Mouse (Mus musculus): Measurements from ENCODE around the gene Slc4a2.

Gene Slc4a2

DNA sequence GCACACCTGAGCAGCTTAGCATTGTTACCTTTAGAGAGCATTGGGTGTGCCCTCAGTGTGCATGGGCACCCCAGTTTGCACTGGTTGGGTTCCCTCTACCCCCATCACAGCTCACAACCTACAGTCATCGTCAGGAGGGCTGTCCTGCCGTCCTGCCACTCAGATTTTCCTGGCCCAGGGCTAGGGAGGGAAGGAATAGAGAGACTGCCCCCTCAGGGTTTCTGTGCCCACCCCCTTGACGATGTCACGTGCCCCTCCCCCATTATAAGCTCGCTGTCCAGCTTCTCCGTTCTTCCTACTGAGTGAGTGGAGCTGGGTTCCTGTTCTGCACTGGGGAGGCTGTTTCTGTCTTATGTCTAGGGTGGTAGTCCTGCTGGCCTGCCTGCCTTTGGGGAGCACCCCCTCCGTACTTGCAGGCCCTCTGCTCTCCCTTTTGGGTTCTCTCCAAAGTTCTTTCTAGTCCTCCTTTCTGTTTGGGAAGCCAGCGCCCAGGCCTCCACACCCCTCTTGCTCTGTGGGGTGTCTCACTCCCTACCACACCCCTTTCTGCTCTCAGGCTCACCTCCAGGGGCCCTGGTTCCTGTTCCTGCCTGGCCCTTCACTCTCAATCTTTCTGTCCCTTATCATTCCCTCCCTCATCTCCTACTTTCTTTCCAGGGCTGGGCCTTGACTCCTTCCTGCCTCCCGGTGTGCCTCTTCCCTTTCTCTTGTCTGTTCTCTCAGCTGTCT is 3.1 kb downstream of the Slc4a2 start:
- no peak for DNase-seq (ENCODE audit: low spot score in 2 of 2)

DNA sequence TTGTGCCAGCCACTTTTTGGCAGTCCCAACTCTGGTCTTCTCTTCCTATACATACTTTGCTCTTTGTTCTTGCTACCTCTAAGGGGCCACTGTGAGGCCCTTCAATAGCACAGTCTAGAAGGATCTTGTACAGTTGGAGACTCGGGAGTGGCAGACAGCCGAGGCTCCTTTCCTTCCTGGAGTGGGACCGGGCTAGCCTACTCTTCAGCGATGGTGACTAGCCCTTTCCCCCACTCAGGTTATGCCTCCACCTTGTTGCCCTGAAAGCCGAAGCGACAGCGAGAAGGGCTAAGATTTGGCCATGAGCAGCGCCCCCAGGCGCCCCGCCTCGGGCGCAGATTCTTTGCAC is 3.6 kb downstream of the Slc4a2 start:
- no peak for DNase-seq (ENCODE audit: low spot score in 2 of 2)

DNA sequence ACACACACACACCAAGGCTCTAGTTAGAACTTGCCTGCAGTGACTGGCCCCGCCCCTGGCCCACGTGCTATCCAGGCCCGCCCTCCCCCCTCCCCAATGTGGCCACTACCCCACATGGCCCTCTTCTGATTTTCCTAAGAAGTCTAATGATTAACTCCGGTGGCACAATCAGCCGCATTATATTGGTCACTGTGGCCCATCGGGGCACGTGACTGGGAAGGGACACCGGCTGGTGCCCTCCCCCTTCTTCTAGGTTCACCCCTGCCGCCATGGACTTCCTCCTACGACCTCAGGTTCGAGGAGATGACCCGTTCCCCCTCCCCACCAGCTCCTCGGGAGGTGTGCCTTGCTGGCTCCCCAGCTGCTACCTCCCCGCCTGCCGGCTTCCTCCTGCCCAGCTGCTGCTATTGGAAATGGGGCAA is 4.4 kb downstream of the Slc4a2 start:
- no peak for DNase-seq (ENCODE audit: low spot score in 2 of 2)

DNA sequence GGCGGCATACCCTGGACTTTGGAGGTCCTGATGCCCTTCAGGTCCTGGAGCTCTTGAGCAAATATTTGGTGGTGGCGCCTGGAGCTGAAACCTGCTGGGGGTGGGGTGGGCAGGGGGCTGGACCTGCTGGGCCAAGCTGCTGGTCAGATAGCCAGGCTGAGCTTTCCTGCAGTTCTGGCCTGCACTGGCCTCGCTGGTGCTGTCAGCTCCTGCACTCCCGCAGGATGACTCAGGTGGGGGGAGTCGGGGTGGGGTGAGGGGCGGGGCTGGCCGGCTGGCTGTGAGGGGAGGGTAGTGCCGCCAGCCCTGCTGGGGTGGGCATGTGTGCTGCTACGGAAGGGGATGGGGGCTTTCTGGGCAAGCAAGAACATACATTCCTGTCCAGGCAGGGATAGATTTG is 5.0 kb downstream of the Slc4a2 start:
- no peak for DNase-seq (ENCODE audit: low spot score in 2 of 2)

DNA sequence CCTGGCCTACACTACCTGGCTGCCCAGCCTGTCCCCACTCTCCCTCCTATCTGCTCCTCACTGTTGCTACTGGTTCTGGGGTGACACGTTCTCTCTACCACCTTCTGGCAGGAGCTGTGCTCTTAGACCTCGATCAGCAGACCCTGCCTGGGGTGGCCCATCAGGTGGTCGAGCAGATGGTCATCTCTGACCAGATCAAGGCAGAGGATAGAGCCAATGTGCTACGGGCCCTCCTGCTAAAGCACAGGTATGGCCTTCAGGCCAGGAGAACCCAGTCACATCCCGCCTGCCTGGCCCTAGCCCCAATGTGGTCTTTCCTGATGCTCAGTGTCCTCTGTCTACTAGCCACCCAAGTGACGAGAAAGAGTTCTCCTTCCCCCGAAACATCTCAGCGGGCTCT is 10.4 kb downstream of the Slc4a2 start:
- no peak for DNase-seq (ENCODE audit: low spot score in 2 of 2)

DNA sequence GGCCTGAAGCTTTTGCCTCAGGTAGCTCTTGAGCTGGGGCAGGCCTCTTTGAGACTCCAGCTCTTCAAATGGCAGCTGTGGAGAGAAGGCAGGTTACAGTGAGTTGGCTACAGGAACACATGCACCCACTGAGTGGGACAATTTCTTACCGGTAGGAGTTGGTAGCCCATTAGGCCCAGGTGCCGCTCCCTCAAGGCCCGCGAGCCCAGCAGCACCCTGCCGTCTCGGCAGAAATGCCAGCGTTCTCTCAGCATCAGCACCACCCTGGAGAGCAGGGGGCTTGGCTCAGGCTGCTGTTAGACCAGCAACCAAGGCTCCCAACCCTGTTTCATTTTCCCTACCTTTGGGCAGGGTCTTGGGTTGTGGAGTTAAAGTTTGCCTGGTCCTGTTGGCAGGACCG is 17.6 kb downstream of the Slc4a2 start:
- DNase-seq (ENCODE audit: low spot score in 2 of 2) = no peak

DNA sequence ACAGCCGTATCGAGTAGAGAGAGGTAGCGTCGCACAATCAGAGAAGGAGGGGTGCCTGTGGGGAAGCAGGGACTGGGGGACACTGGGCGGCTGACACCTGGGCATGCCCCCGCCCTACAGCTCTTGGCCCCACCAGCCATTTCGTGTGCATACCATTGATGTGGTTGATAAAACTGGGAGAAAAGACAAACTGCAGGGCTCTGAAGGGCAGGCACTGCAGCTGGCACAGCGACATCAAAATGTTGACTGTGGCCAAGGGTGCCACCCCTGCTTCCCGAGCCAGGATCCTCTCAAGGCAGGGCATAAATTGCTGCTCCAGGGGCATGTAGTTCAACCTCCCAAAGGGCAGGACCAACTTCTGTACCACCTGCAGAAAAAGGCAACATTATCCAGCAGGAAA is 18.4 kb downstream of the Slc4a2 start:
- DNase-seq (ENCODE audit: low spot score in 2 of 2) = no peak

DNA sequence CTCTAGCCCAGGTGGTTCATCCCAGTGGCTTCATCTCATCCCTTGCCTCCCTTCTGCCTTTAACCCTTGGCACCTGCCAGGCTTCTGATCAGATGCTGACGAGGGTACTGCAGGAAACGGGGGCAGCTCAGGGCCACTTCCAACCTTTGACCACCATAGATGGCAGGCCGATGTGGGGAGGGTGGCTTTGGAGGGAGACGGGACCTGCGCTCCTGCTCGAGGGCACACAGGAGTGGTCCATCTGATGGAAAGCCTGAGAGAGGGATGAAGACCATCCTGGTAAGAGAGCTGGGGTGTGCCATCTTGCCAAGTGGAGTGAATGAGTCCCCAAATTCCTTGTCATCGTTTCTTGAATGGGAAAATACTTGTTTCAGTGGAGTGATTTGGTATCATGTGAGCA is 19.6 kb downstream of the Slc4a2 start:
- DNase-seq (ENCODE audit: low spot score in 2 of 2) = no peak

DNA sequence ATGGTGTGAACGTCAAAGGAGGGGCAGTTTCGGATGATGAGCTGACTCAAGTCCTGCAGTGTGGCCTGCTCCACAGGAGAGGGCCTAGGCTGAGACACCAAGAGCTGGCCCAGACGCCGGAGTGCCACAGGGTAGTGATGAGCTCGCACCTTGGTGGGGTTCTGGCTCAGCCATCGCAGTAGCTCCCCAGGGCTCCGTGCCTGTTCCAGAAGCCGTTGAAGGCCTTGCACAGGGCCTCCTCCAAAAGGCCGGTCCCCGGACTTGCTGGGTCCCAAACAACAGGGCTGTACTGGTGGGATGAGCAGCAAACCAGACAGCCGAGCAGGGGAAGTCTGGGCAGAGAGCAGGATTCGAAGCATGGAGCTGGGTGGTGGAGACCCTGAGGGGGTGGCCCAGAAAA is 20.3 kb downstream of the Slc4a2 start:
- no peak for DNase-seq (ENCODE audit: low spot score in 2 of 2)

DNA sequence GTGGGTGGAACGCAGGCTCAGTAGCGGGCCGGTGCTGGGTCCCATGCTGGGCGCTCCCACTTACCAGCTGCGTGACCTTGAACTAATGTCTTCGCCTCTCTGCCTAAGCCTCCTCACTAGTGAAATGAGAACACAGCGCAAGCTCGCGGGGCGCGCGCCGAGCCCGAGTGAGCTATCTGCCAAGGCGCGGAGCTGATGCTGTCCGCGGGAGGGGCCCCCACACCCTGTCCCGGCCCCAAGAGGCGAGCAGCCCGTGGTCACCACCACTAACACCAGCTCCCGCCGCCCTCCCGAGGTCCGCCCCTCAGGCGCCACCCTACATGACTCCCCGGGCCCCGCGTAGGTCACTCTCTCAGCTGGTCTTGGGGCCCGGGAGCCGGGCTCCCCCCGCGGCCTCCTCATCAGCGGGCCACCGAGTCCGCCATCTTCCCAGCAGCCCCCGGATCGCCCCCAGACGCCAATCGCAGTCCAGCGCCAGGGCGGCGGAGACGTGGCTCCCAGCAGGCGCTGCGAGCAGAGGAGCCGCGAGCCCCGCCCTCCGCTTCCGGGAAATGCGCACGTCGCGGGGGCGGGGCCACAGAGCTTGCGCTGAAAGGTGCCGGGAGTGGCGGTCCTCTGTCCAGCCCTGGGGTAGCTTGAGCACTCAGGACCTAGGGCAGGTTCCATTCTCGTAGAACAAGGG is 21.2 kb downstream of the Slc4a2 start, which contains the start of gene Fastk:
Gene Fastk, minus strand, starts transcription at position 542 of the 682 bp plus-strand sequence.
- DNase-seq (ENCODE audit: low spot score in 2 of 2) = peak; percentile 85 to 89

DNA sequence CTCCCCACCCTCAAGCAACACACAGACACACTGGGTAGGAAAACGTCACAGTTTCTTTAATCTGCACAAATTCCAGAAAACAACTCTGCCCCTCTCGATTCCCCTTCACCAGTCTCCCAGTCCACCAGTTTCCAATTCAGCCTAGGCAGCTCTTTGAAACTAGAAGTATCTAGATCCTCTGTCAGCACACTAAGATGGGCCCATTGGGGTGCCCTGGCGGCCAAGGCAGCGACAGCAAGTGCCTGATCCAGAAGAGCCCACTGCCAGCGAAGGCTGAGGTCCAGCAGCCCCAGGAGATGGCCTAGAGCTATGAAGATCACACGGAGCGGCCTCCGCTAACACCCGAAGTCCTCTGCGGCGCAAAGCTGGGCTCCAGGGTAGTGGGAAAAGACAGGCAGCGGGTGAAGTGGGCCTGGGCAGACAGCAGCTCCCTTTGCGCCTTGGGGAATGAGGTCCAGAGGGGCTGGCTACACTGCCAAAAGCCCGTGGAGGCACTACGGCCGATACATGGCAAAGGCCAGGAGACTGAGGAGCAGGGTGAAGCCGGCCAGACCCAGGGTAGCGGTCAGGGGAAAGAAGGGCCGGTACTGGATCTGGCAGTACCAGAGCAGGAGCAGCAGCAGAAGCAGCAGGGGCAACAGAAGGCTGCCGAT is 21.9 kb downstream of the Slc4a2 start:
- no peak for DNase-seq (ENCODE audit: low spot score in 2 of 2)

DNA sequence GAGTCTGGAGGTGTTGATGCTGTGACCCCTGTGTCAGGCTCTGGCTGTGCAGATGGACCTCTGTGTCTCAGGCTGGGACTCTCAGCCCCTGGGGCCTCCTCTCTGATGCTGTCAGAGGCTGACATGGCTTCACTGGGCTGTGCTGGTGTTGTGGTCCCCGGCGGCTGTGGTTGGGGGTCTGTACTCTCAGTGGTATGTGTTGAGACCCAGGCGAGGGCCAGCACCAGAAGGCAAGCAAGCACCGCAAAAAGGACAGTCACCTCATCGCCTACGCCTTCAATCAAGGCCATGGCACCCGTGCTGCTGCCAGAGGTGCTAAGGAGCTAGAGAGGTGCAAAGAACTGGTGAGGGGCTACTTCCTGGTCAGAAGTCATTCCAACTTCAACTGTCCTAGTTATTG is 23.0 kb downstream of the Slc4a2 start:
- no peak for DNase-seq (ENCODE audit: low spot score in 2 of 2)

DNA sequence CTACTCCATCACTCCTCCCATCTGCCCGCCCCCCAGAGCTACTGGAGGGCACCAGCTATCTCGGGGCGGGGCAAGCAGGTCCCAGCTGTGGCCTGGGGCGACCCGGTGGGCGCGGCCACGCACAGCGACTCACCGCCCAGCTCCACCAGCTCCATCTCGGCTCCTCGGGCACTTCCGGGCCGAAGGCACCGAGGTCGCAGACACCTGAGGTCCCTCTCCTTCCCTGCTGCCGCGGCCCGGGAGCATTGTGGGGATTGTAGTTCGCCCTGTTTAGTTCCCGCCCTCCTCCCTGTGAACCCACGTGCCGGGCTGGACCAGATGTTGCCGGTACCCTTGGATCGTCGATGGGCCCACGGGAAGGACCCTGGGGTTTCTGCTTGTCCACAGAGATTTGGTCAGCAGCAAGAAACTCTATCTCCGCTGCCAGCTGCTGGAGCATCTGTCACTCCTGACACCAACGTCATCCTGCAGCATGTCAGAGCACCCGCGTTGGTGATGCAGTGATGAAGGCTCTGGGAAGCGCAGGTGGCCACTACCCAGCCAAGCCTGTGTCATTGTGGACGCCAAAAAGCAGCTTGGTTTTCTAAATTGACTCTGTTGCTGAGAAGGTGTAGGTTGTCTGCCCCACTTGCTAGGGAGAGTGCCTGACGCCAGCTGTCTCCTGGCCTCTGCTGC is 24.1 kb downstream of the Slc4a2 start, which contains the start of gene Tmub1:
Gene Tmub1, minus strand, starts transcription at position 231 of the 675 bp plus-strand sequence.
- DNase-seq (ENCODE audit: low spot score in 2 of 2) = peak; percentile 79 to 80

DNA sequence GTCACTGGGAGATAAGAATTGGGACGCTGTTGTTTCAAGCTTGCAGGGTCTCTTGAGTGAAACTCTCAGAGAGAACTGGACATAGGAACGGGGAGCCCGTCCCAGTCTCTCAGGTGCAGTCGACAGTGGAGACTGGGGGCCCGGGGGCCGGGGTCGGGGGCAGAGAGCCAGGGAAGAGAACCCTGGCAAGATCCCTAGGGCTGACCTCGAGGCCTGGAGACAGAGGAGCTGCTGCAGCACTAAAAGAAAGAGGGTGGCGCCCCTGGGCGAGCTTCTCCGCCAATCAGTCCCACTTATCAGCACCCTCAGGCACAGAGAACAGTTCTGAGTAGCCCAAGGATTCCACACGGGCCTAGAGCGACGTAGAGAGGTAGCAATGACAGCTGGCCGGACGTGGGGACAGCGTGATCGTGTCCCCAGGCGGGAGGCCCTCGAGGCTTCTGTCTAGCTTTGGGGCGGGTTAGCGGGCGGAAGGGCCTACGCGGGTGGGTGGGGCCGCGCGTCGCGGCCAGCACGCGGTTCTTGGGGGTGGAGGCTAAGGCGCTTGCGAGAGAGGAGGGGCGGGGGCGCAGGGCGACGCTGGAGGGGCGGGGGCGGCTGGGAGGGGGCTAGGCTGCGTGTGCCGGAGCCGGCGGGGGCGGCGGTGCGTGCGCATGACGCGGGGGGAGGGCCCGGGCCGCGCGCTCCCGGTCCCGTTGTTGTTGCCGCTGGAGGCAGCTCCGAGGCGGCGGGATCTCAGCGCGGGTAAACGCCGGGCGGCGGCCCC is 27.8 kb downstream of the Slc4a2 start:
- DNase-seq (ENCODE audit: low spot score in 2 of 2) = peak; percentile 62 to 81

DNA sequence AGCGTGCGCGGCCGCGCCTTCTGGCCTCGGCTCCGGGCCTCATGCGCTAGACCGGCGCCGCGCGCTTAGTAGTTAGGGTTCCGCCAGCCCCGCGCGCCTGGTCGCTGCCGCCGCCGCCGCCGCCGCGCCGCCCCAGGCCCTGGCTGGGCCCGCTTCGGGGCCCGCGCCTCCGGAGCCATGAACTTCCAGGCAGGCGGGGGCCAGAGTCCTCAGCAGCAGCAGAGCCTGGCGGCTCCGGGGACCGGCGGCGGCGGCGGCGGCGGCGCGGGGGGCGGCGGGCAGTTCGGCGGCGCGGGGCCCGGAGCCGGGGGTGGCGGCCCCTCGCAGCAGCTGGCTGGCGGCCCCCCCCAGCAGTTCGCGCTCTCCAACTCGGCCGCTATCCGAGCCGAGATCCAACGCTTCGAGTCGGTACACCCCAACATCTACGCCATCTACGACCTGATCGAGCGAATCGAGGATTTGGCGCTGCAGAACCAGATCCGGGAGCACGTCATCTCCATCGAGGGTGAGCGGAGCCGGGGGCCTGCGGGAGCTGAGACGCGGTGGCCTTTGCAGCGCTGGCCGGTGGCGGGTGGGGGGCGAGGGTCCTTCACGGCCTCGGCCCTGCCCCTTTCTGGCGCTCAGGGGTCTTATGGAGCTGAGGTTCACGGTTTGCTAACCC is 28.5 kb downstream of the Slc4a2 start, which contains the start of gene Agap3:
Gene Agap3, plus strand, starts transcription at position 148 of the 661 bp plus-strand sequence.
- DNase-seq (ENCODE audit: low spot score in 2 of 2) = peak in 1 of 2 experiments; percentile 36

DNA sequence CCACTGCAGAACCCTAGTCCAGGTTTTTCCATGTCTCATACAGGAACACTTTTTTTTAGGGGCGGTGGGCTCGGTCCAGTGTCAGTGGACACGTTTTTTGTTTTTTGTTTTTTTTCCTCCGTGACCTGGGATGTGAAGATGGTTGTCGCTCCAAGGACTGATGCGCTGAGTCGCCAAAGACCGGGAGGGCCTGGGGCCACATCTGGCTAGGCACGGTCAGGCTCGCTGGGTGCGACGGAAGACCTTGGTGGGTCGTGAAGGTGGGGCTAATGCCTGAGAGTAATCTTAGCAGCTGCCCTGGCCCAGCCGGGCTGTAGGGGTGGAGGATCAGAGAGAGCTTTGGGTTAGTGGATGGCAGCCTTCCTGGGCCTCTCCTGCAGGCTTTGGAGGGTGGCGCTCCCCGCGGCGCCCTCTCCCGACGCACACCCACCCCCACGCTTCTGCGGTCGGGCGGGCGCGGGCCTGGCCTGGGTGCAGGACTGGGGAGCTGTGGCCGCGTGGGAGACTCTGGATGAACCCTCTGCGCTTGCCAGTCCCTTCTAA is 29.1 kb downstream of the Slc4a2 start:
- peak in 1 of 2 experiments; percentile 28 for DNase-seq (ENCODE audit: low spot score in 2 of 2)

DNA sequence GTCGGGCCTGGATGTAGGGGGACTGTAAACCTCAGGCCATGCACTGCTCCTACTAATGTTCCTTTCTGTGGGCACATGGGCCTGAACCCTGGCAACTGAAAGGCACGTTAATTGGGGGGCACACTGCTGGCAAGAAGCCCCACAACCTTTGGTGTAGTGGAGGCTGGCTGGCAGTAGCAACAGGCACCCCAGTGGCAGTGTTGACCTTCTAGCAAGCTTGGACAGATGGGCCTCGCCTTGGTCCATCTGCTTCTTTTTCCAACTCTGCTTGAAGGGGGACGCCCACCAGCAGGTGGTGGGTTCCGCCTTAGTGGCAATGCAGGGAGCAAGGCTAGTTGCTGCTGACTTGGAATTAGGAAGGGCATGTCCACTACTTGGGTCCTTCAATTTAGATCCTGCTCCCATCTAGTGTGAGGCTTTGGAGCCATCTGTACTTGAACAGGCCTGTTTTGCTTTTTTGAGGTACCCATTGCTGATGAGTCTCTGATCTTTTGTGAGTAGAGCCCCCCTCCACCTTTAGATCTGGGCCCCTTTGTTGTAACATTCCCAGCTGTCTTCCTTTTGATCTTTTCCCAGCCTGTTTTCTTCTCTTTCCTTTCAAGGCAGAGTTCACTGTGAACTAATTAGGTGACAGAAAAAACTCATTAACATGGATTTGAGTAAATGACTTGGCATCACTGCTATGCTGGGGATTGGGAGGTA is 29.8 kb downstream of the Slc4a2 start:
- DNase-seq (ENCODE audit: low spot score in 2 of 2) = no peak

DNA sequence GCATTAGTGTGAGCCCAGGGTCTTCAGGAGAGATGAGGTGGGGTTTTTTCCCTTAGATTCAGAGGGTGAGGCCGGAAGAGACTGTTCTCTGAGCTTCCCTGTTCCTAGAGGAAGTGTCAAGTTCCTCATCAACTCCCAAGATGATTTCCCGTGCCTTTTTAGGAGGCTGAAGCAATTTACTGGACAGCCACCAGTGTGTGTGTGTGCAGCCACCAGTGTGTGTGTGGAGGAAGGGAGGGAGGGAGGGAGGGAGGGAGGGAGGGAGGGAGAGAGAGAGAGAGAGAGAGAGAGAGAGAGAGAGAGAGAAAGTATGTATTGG is 30.3 kb downstream of the Slc4a2 start:
- no peak for DNase-seq (ENCODE audit: low spot score in 2 of 2)

DNA sequence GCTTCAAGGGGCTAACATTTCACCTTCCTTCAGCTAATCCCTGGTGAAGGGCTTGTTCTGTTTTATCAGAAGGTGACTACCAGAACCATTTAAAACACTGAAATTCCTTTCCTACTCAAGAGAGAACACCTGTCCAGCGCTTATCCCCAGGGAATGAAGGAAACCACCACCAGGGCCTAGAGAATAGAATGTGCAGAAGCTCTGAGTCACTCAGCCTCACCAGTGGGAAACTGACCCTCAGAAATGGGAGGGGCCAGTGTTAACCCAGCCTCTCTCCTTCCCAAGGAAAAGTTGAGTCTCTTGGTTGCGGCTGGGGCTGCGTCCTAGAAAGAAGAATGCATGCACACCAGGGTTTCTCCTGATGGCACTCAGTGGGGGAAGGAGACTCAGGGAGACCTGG is 31.4 kb downstream of the Slc4a2 start:
- DNase-seq (ENCODE audit: low spot score in 2 of 2) = no peak

DNA sequence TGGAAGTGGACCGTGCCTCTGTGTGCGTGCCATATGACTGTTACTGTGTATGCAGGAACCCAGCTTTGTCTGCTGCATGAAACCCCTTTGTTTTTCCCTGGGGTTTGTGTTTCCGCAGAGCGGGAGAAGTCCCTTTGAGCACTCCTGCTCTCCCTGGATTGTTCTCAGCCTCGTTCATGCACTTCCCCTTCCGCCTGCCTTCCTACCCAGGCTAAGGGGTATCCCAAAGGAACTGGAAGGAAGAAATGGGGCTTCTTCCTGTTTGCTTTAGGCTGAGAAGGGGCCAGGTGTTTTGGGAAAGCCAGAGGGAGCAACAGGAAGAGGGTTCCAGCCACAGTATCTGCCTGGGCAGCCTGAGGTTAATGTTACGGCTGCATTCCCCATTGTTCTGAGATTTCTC is 32.0 kb downstream of the Slc4a2 start:
- no peak for DNase-seq (ENCODE audit: low spot score in 2 of 2)

Measured in frontal cortex, postnatal 14 days (tissue).